9 mouse cellular contexts compared by ENCODE assay signal in genomic region chr15:85896284-85896683, GRCm38 (mm10). TPM values are rescaled to one million over a fixed set of nuclear protein-coding genes. Genes with fewer than 3 reads are reported as not detected.
DNase-seq lines count a peak whose midpoint lies in the region; ATAC-seq and TF ChIP-seq lines count a peak whose summit lies in the region.
"Had no signal": no experiment of that assay in that cellular context is flagged by ENCODE, and none has a peak within 500 bp of the region (broad histone marks: within the 10 kb centered on the region; RNA-seq: fewer than 3 reads in every experiment).

No protein-coding gene starts in this region.

- peak; percentile 84 for DNase-seq in MN1 (ENCODE audit: low spot score)
- DNase-seq in c-Kit-positive CD71-negative TER-119-negative erythroid progenitor cells, embryonic 14.5 days (ENCODE audit: low read depth), result peak; percentile 68
- peak; percentile 91 for DNase-seq in forebrain, embryonic 11.5 days (ENCODE audit: low spot score)
- peak; percentile 77 to 98 for DNase-seq in layer of hippocampus, postnatal 25 days (ENCODE audit: extremely low spot score in 1 of 2, low spot score in 1 of 2)
- peak; percentile 64 to 86 for DNase-seq in urinary bladder, postnatal 4 days (ENCODE audit: low spot score in 2 of 2)

- H3K9ac ChIP-seq in forebrain, embryonic 11.5 days (ENCODE audit: low read length), result no peak overlapping the region
- H3K9ac ChIP-seq in hindbrain, embryonic 16.5 days (ENCODE audit: low read depth, low read length), result no peak overlapping the region
- H3K9ac ChIP-seq: limb, embryonic 13.5 days had no signal

- WGBS in forebrain, embryonic 11.5 days, result 15% methylated on average over 8 of the region's 8 CpGs
- WGBS in hindbrain, embryonic 16.5 days, result 13% methylated on average over 8 of the region's 8 CpGs
- WGBS in small intestine, adult 2 months, result 17% methylated on average over 8 of the region's 8 CpGs

- 0 out of 2 replicates have a peak, but pooled peaks cover 2% of the 10 kb centered on the region for H3K4me1 ChIP-seq in forebrain, embryonic 11.5 days (replicated peaks; ENCODE audit: control insufficient read depth, insufficient read depth, low read length)
- H3K4me1 ChIP-seq in hindbrain, embryonic 16.5 days (ENCODE audit: control insufficient read depth, insufficient read depth, low read depth, low read length), result peaks cover 4% of the 10 kb centered on the region; the same call in 1 of the 2 replicates
- no peaks in the 10 kb centered on the region for H3K4me1 ChIP-seq in small intestine, adult 2 months (ENCODE audit: control insufficient read depth, insufficient read depth, insufficient read length, low read length)
- H3K4me1 ChIP-seq: limb, embryonic 13.5 days had no signal

- no peaks in the 10 kb centered on the region for H3K27me3 ChIP-seq in forebrain, embryonic 11.5 days (ENCODE audit: control insufficient read depth, insufficient read depth, low read length)
- H3K27me3 ChIP-seq in hindbrain, embryonic 16.5 days (replicated peaks; ENCODE audit: control insufficient read depth, insufficient read depth, low read length), result no peaks in the 10 kb centered on the region
- no peaks in the 10 kb centered on the region for H3K27me3 ChIP-seq in small intestine, adult 2 months (ENCODE audit: control insufficient read depth, insufficient read depth, low read length)
- H3K27me3 ChIP-seq: limb, embryonic 13.5 days had no signal

- H3K36me3 ChIP-seq in forebrain, embryonic 11.5 days (ENCODE audit: control insufficient read depth, insufficient read depth, low read length), result peaks cover 5% of the 10 kb centered on the region; the same call in 1 of the 2 replicates
- peaks cover 30% of the 10 kb centered on the region for H3K36me3 ChIP-seq in hindbrain, embryonic 16.5 days (ENCODE audit: control insufficient read depth, insufficient read depth, low read length)
- H3K36me3 ChIP-seq in small intestine, adult 2 months (ENCODE audit: control insufficient read depth, insufficient read depth, low read length), result peaks cover 42% of the 10 kb centered on the region

- TF ChIP-seq CTCF in small intestine, adult 2 months (IDR thresholded peaks at IDR 0.05; ENCODE audit: extremely low read depth, insufficient read length, insufficient replicate concordance, low read depth, low read length), result peak; percentile 90; the same call in 1 of the 2 replicates

- no peak for TF ChIP-seq POLR2A in small intestine, adult 2 months (IDR thresholded peaks at IDR 0.05; ENCODE audit: low read depth, low read length)

- ATAC-seq in forebrain, embryonic 11.5 days (replicated peaks; ENCODE audit: low FRiP score), result peak; percentile 51; the same call in 1 of the 2 replicates
- ATAC-seq in hindbrain, embryonic 16.5 days, result peak; percentile 16; the same call in 1 of the 2 replicates
- peak; percentile 69; the same call in 1 of the 2 replicates for ATAC-seq in megakaryocyte-erythroid progenitor cell, adult 5-6 weeks (replicated peaks; ENCODE audit: low FRiP score, low TSS enrichment, poor library complexity, severe bottlenecking)

- no peaks in the 10 kb centered on the region for H3K9me3 ChIP-seq in forebrain, embryonic 11.5 days (ENCODE audit: control insufficient read depth, low read length)
- H3K9me3 ChIP-seq in hindbrain, embryonic 16.5 days (ENCODE audit: control insufficient read depth, low read length), result no peaks in the 10 kb centered on the region
- H3K9me3 ChIP-seq: limb, embryonic 13.5 days had no signal

- H3K4me2 ChIP-seq in forebrain, embryonic 11.5 days (ENCODE audit: low read depth, low read length, severe bottlenecking), result no peak overlapping the region
- H3K4me2 ChIP-seq in hindbrain, embryonic 16.5 days (ENCODE audit: low read length), result no peak overlapping the region
- H3K4me2 ChIP-seq: limb, embryonic 13.5 days had no signal

- no peak overlapping the region for H3K4me3 ChIP-seq in forebrain, embryonic 11.5 days (ENCODE audit: low read depth, low read length)
- H3K4me3 ChIP-seq in hindbrain, embryonic 16.5 days (ENCODE audit: low read length), result no peak overlapping the region
- H3K4me3 ChIP-seq in small intestine, adult 2 months (ENCODE audit: low read depth, low read length), result no peak overlapping the region
- H3K4me3 ChIP-seq: limb, embryonic 13.5 days had no signal

- H3K27ac ChIP-seq in forebrain, embryonic 11.5 days (ENCODE audit: low read depth, low read length), result no peak overlapping the region
- no peak overlapping the region for H3K27ac ChIP-seq in hindbrain, embryonic 16.5 days (ENCODE audit: low read depth, low read length)
- H3K27ac ChIP-seq in small intestine, adult 2 months (ENCODE audit: insufficient read depth, low read depth, low read length), result no peak overlapping the region
- H3K27ac ChIP-seq: limb, embryonic 13.5 days had no signal

RNA-seq across cellular contexts. Expression of gene Trmu, which starts 17.2 kb away (rescaled TPM):
- polyA plus RNA-seq in forebrain, embryonic 11.5 days (2014; fragmentation: Nextera tagmentation; extraction: Ambion mirVana), result 35.7 and 38.6 TPM in 2 replicates
- polyA plus RNA-seq in hindbrain, embryonic 16.5 days (2015; fragmentation: Nextera tagmentation; extraction: Ambion mirVana), result 47.6 and 50.3 TPM in 2 replicates
- 10 to 100 TPM; 25.0 to 37.2 TPM for total RNA-seq in layer of hippocampus, postnatal 25 days (2021)
- 48.0 and 76.0 TPM in 2 replicates for total RNA-seq in megakaryocyte-erythroid progenitor cell, adult 5-6 weeks (2014; fragmentation: Nextera tagmentation)
- total RNA-seq in megakaryocyte-erythroid progenitor cell, adult 5-6 weeks (2017), result 39.2 and 49.8 TPM in 2 replicates
- polyA plus RNA-seq in small intestine, adult 2 months (2012; rRNA removed), result 10.1 and 16.0 TPM in 2 replicates

RNA-seq across cellular contexts. Expression of gene Gtse1, which starts 36.7 kb away (rescaled TPM):
- polyA plus RNA-seq in forebrain, embryonic 11.5 days (2014; fragmentation: Nextera tagmentation; extraction: Ambion mirVana), result 60.8 and 62.7 TPM in 2 replicates
- polyA plus RNA-seq in hindbrain, embryonic 16.5 days (2015; fragmentation: Nextera tagmentation; extraction: Ambion mirVana), result 6.2 and 8.3 TPM in 2 replicates
- total RNA-seq in layer of hippocampus, postnatal 25 days (2021), result under 1 TPM; 0.64 to 0.92 TPM
- 20.8 and 23.9 TPM in 2 replicates for total RNA-seq in megakaryocyte-erythroid progenitor cell, adult 5-6 weeks (2014; fragmentation: Nextera tagmentation)
- total RNA-seq in megakaryocyte-erythroid progenitor cell, adult 5-6 weeks (2017), result 10.9 and 23.2 TPM in 2 replicates
- 3.6 and 7.1 TPM in 2 replicates for polyA plus RNA-seq in small intestine, adult 2 months (2012; rRNA removed)

Comparison
In these comparisons a context has a peak if more than half of its experiments do, and no peak if none do; other contexts are left out.
1. ATAC-seq: peak in every context shown above with its lines; median percentile 69 in megakaryocyte-erythroid progenitor cell, adult 5-6 weeks; 51 in forebrain, embryonic 11.5 days; 16 in hindbrain, embryonic 16.5 days.